Mouse (Mus musculus): ENCODE measurements around the gene Kdm2b.

GRCm38 (mm10) chr5:123038115-123038514 lies 48.5 kb upstream of the Kdm2b start:
- TF ChIP-seq TCF12 (IDR thresholded peaks at IDR 0.05; ENCODE audit: insufficient read depth, poor library complexity, severe bottlenecking), result no peak
- TF ChIP-seq USF1 (IDR thresholded peaks at IDR 0.05; ENCODE audit: low read depth), result no peak
- TF ChIP-seq POLR2AphosphoS2 (IDR thresholded peaks at IDR 0.05; ENCODE audit: insufficient read length, low read depth), result no peak
- no peak for TF ChIP-seq POLR2A (IDR thresholded peaks at IDR 0.05; ENCODE audit: insufficient read length, low read depth)
- no peak for TF ChIP-seq MAX (IDR thresholded peaks at IDR 0.05; ENCODE audit: low read depth)
